Mouse (Mus musculus): ENCODE data around the gene Gm38100. TPM values are rescaled to one million over a fixed set of nuclear protein-coding genes. Genes with fewer than 3 reads are reported as not detected.

The Gm38100 gene
- polyA plus RNA-seq, 1 experiment, result not detected

DNA sequence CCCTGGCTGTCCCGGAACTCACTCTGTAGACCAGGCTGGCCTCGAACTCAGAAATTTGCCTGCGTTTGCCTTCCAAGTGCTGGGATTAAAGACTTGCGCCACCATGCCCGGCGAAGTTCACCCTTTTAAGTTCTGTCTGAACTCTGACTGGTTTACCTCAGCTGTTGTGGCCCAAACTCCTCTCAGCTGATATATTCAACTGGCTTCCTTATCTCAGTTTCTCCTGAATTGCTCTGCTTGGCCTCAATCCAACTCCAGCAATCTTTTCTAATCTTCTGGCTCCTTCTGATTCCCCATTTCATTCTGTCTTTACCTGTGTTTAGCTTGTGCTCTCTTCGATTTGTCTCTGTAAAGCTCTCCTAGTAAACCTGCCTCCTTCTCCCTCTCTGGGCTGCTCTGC lies 23.0 kb downstream of the Gm38100 start:
- no peak for TF ChIP-seq GATA1 (IDR thresholded peaks at IDR 0.05; ENCODE audit: low read length)

DNA sequence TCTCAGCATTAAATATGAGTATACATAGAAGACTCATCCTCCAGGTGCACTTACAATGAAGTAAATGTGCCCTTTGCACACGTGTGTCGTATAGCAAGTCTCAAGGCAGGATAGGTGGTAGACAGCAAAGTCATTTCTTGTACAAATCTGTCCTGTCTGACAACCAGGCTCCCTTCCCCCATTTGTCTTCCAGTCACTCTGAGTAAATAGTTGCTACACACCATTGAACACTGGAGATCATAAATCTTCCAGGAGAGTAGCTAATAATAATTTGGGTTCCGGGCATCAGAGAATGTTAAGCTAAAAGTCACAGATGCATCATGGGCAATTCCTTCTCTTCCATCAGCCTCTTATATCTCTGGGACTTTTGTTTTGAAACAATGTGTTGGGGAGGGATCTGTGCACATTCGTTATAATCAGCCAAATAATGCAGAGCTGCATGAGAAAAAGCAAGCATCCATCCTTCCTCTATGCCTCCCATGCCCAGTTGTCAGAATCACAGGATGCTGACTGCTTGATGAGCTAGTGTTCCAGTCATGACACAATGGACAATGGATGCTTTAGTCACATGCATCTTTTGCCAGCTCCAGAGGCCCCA lies 26.7 kb downstream of the Gm38100 start:
- no peak for TF ChIP-seq GATA1 (IDR thresholded peaks at IDR 0.05; ENCODE audit: low read length)

DNA sequence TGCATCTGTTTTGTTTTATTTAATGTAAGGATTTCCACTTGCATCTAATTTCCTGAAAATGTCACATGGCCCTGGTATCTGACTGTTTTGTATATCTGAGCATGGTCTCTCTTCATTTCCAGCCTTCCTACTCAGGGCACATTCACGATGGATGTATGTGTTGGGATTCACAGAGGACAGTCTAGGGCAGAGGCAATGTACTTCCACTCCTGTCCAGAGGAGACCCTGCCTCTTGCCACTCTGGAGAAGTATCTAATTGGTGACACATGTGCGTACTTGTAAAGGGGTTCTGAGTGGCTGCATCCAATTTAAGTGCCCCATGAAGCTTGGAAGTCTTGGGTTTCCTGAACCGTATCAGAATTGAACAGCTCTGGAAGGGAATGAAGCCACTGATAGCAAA lies 30.3 kb downstream of the Gm38100 start:
- no peak for TF ChIP-seq GATA1 (IDR thresholded peaks at IDR 0.05; ENCODE audit: low read length)

DNA sequence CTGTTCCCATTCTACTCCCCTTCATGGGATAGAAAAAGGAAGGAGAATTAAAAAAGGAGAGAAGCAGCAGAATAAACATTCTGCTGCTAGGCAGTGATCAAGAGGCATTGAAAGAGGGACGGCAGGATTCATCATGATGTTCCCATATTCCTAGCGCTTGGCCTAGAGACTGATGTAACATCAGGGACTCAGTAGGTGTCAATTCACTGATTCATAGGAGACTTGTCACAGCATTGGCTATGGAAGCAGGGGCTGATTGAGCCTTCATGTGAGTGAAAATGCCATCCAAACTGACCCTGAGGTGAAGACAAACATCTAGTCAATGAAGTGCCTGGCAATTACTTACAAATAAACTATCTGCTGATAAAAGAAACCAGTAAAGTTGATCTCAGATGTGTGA lies 30.7 kb downstream of the Gm38100 start:
- TF ChIP-seq GATA1 (IDR thresholded peaks at IDR 0.05; ENCODE audit: low read length), result no peak

DNA sequence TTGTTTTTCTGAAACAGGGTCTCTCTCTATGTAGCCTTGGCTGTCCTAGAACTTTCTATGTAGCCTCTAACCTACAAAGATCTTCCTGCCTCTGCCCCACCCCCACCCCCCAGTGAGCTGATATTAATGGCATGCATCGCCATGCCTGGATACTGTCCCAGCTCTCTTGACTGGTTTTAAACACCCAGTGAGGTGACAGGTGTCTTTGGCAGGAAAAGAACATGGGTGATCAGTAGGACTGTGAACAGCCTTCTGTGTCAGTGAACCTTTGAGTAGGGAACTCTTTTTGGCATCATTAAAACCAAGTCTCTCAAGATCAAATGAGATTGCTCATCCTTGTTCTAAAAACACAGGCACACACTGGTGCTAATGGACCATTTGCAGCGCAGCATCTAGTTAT lies 41.7 kb downstream of the Gm38100 start:
- no peak for TF ChIP-seq GATA1 (IDR thresholded peaks at IDR 0.05; ENCODE audit: low read length)

DNA sequence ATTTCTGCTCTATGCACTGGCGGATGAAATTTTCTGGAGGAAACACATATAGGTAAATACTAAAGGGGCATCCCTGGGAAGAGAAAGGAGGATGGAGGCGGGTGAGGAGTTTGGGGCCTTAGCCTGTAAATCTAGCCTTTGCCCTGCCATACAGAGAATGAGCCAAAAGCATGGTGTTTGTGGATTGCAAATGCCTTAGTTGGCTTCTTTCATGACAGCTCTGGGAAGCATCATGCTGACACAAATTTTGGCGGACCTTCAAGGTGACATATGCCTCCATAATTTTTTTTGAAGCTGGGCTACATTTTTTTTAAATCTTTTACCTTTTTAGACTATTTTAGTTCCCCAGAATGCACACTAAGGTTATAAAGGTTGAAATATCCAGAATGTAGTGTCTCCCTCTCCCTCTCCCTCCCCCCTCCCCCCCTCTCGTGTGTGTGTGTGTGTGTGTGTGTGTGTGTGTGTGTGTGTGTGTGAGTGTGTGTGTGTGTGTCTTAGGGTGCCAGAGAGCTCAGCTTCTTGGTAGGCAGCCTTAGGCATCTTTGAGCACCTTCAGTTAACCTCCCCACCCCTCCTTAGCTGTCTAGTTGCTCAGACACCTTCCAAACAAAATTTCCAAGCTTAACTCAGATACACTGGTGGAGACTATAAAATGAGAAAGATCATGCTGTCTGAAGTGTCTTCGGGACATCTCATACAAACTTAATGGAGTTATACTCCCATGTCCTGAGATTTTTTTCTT lies 47.0 kb downstream of the Gm38100 start:
- TF ChIP-seq GATA1 (IDR thresholded peaks at IDR 0.05; ENCODE audit: low read length), result no peak

DNA sequence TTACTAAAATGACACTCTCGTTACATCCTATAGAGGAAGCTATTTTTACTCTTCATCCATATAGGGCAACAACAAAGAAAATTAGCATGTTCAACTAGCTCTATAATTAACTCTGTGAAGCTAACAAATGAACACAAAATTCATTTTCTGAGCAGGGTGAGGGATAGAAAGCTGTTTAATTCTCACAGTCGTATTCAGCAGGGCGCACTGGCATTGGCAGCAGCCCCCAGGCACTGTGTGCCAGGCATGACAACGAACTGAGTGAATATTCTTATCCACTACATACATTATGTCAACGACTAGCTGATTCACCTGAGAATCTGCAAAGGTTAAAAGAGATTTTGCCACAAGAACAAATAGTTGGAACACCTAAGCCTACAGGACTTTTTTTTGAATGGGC lies 50.6 kb downstream of the Gm38100 start:
- TF ChIP-seq GATA1 (IDR thresholded peaks at IDR 0.05; ENCODE audit: low read length), result no peak

Other genes starting within 250 kb of the Gm38100 start
- gene Opn3, start 227.6 kb upstream of the Gm38100 start, polyA plus RNA-seq (2012), result 0.85 and 1.5 TPM in 2 replicates
- gene Chml, start 227.4 kb upstream of the Gm38100 start, polyA plus RNA-seq (2012), result 20.3 and 20.5 TPM in 2 replicates
- gene Wdr64, start 221.7 kb upstream of the Gm38100 start, polyA plus RNA-seq (2012), result not detected in 2 replicates
- gene Exo1, start 39.7 kb upstream of the Gm38100 start, polyA plus RNA-seq (2012), result 1.9 and 2.9 TPM in 2 replicates
- gene Rbm8a2, start 58.8 kb downstream of the Gm38100 start, polyA plus RNA-seq (2012), result 0.10 and 0.13 TPM in 2 replicates

Data from G1E-ER4 (cell line).